Mouse (Mus musculus) cerebellum, adult 9-10 months (tissue): Measurements from ENCODE around the gene Olfr94.
"Not testable (repeated sequence)": the region's sequence is repeated elsewhere in the genome, so short reads cannot be mapped to it uniquely, and the experiment has no call there.

Experiments used
- DNase-seq: peaks from one replicate; pipeline ENCODE4 v3.0.0; 2022

Gene Olfr94

DNA sequence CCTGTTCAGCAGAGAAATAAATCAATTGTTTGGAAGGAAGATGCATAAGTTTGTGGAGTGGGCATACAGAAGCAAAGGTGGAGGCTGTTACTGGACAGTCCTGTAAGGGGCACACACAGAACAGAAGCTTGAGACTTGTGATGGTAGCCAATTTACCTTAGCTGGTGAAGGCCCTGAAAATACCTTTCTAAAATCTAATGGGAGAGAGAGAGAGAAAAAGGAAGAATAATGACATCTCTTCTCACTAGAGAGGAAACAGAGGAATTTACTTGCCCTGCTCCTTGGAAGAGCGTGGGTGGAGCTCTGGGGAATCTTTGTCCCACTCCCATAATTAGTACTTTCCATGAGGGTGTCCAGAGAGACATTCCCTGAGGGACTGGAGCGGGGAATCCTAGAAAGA, at the start of gene Olfr94:
TSS of gene Olfr94 (minus strand) at position 101 of the 400 bp plus-strand sequence.
- no peak for DNase-seq

DNA sequence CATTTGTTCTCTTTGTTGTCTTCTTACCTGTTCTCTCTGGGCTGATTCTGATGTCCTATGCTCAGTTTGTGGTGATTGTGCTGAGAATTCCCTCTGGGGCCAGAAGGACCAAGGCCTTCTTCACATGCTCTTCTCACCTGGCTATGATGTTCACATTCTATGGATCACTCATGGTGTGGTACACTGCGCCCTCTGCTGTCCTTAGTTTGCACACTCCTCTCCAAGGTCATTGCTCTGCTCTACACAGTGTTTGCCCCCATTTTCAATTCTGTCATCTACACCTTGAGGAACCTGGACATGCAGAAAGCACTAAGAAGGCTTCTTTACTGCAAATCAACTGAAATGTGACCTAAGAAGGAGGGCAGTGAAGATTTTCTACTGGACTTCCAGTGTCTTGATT, 49.8 kb upstream of the Olfr94 start:
- no peak for DNase-seq

DNA sequence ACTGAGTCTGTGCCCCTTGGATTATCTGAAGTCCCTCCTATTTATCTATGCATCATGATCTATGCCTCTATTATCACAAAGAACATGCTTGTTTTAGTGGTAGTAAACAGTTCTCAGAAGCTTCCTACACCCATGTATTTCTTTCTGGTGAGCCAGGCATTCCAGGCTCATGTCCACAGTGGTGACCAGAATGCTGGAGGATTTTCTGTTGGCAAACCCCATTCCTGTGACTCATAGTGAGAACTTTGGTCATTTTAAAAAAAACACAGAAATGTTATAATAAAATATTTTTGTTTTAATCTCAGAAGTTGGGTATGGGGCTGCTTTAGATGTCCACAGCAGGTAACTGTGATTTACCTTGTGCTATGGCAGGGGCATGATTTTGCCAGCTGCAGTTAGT, 48.7 kb upstream of the Olfr94 start:
- DNase-seq: no peak

DNA sequence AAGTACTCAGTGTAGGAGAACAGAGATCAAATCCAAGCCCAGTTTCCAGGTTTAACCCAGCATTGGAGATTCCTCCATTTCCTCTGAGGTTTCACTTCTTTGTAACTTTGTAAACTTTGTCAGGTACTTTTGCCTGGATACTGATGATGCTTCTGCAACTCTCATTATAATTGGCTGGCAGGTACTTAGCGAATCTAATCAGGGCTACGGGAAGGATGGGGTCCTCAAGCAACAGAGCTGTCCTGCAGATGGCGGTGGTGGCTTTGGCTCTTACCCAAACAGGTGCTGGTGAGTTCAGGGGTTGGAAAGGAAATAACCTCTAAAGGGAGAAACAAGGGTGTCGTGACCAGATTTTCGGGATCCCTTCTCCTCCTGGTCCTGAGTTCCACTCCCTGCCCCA, 45.9 kb upstream of the Olfr94 start:
- DNase-seq: peak; percentile 11

DNA sequence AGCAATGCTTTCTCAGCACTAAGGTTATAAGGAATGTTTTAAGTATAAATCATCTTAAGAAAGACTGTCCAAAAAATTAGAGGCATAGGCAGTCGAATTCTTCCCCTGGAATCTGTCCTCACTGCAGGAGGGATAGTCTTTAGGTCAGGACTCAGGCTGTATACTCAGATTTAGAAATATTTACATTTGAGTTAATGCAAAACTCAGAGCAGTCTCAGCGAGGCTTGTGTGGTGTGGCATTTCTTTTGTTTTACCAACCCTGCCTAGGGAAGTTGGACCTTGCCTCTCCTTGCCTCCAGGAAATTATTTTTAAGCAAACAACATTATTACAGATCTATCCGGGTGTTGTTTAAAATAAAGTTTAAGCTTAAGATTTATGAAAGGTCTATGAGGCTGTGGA, 41.4 kb upstream of the Olfr94 start:
- DNase-seq: no peak

DNA sequence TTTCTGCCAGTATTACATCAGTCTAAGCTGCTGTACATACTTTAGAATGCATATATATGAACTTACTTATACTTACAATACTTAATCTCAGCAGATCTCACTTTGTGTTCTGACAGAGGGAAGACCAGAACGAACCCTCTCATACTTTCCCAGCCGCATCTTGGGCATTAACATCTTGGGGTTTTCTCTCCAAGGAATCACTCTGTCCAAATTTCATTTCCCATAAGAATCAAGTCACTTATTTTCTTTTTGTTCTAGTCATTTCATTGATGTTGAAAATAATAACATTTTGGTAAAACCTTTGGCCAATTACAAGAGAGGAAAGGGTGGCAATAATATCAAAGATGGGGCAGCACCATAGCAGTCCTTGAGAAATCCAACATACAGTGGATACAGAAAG, 36.4 kb upstream of the Olfr94 start, which contains the start of gene Olfr97:
TSS of gene Olfr97 (minus strand) at position 101 of the 400 bp plus-strand sequence.
- not testable (repeated sequence) for DNase-seq

DNA sequence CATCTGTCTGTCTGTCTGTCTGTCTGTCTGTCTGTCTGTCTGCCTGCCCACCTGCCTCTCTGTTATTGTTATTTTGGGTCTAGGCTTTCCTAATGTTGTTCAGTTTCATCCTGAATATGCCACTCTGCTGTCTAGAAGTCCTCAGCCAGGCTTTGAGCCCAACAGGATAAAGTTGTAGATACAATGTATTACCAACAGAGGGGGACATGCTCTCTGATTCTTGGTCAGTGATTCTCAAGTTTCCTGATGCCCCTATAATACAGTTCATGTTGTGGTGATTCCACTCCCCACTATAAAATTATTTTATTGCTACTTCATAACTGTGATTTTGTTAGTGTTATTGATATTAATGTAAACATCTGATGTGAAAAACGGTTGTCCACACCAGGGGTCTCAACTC, 21.1 kb upstream of the Olfr94 start:
- DNase-seq: no peak

DNA sequence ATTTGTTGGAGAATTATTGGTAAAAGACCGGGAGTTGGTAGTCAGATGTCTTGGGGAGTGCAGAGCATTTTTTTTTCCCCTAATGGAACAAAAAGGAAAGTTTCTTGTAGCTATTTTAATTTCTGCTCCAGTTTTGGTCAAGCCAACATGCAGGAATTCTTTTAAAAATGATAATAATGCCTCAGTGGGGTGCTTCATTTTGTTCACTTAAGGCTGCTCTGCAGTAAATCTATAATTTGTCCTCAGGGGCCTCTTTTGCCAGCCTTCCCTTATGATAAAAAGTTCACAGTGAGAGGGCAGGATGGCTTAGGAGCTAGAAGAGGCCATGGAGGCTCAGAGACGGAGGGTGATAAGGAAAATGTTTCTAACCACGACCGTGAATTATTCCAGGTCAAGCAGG, 19.1 kb upstream of the Olfr94 start, which contains the start of gene Olfr96:
TSS of gene Olfr96 (plus strand) at position 301 of the 400 bp plus-strand sequence.
- no peak for DNase-seq

DNA sequence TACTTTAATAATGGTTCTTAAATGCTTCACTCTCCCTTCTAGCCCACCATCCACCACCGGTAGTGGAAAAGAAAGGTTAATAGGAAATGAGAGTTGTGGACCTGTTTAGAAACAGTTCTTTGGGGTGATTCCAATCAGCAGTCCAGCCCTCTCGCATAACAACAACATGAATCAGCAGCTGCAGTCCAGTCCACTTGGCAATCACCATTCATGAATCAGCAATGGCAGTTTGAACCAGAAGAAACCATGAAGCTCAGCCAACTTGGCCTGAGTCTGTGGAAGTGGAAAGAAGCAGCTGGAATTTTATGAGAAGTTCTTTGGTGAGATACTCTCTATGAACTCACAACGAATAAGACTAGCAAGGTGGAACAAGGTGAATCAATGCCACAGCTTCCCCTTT, 17.7 kb upstream of the Olfr94 start:
- no peak for DNase-seq

DNA sequence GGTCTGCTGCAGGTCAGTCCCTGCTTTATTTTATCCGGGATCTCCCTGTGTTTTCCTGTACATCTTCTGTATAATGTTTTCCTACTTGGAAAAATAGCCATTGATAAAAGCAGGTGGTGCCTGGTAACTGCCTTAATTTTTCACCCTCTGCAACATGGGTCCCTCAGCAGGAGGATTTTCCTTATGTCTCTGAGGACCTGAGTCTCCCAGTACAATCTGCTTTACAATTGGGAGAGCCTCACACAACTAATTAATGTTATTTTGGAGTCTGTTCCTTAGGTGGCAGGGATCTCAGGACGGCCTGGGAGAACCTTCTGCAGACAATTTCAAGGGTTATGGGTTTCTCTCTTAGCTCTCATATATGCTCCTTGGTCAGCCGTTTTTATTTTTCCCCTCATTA, 12.2 kb upstream of the Olfr94 start, which contains the start of gene Olfr95:
TSS of gene Olfr95 (minus strand) at position 101 of the 400 bp plus-strand sequence.
- no peak for DNase-seq

DNA sequence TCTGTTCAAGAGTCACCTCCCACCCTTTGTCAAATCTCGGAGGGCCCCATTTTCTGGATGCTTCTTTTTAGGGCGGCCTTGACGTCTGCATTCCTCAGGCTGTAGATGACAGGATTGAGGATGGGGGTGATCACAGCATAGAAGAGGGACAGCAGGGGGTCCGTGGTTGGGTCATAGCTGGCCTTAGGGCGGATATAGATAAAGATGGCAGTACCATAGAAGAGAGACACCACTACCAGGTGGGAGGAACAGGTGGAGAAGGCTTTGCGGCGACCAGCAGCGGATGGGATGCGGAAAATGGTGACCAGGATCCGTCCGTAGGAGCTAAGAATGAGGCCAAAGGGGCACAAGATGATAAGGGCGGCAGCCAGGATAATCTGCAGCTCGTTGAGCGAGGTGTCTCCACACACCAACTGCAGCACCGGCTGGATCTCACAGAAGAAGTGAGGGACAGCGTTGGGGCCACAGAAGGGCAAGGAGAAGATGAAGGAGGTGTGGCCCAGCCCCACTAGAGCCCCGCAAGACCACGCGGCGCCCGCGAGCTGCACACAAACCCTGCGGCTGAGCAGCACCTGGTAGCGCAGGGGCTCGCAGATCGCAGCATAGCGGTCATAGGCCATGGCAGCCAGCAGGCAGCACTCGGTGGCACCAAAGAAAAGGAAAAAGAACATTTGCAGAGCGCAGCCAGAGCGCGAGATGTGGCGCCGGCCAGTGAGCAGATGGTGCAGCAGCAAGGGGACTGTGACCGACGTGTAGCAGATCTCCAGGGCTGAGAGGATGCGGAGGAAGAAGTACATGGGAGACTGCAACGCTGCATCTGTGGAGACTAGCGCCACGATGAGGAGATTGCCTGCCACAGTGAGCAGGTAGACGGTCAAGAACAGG, 10.3 kb upstream of the Olfr94 start:
- peak; percentile 7 for DNase-seq

DNA sequence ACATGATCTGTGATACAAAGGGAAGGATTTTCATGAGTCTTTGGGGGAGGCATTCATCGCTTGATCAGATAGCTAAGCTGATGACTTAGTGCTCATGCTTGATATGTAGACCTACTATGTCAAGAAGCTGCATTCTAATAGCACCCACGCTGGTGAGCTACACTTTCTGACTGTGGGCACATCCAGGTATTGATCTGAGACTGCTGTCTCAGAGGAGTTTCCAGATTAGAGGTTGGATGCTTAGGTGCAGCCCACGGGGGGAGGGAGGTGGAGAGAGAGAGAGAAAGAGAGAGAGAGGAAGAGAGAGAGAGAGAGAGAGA, 3.1 kb upstream of the Olfr94 start:
- DNase-seq: no peak

DNA sequence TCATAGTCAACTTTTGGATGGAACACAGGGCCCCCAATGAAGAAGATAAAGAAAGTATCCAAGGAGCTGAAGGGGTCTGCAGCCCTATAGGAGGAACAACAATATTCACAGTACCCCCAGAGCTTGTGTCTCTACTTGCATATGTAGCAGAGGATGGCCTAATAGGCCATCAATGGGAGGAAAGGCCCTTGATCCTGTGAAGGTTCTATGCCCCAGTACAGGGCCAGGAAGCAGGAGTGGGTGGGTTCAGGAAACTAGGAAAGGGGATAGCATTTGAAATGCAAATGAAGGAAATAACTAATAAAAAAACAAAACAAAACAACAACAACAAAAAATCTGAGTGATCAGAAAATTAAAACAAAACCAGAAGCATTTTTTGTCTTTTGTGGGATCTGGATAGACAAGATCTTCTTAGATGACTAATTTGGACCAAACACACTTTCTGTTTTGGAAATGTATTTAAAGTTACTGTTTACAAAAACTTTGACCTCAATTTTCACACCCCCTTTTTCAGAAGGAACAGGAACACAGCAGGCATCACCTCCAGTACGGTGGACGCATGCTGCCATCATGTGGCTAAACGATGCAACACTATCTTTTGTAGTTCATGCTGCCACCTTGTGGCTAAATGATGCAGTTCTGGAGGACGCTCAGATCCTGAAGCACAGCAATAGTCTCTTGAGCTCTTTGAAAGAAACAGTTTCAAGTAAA, 2.6 kb upstream of the Olfr94 start:
- peak; percentile 78 for DNase-seq

DNA sequence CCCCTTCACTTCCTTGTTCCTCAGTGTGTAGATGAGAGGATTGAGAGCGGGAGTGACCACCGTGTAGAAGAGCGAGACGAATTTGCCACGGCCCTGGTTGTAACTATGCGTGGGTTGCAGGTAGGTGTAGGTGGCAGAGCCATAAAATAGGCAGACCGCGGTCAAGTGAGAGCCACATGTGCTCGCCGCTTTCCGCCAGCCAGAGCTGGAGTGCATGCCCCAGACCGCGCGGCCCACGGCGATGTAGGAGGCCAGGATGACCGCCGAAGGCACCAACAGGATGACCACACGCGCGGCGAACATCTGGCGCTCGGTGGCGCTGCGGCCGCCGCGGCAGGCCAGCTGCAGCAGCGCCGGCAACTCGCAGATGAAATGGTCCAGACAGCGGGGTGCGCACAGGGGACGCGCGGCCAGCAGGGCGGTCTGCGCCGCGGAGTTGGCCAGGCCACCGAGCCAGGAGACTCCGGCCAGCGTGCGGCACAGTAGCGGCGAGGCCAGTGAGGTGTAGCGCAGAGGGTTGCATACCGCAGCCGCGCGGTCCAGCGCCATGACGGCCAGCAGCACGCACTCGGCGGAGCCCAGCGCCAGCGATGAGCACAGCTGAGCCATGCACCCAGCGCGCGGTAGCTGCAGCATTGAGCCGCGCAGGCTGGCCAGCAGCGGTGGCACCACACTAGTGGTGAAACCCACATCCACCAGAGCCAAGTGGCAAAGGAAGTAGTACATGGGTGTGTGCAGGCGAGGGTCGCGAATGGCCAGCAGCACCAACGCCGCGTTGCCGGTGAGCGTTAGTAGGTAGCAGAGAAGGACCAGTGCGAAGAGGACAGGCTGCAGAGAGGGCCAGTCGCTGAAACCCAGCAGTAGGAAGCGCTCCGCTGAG, 3.7 kb downstream of the Olfr94 start:
- DNase-seq: no peak

DNA sequence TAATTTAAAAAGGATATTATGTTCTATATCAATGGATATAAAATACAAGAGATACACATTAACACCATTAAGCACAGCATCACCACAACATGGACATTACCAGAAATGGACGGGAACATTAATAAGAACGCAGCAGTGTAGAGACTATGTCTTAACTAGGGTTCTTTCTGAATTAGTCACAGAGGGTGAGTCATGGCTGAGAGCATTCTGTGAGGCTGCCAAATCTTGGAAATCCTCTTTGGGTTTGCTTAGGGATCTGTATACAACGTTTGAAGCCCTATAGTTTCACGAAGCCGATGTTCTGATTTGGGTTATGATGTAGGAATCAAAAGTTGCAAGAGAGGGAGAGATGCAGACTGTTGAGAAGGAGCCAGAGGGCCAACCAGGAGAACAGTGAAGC, 6.0 kb downstream of the Olfr94 start:
- no peak for DNase-seq

DNA sequence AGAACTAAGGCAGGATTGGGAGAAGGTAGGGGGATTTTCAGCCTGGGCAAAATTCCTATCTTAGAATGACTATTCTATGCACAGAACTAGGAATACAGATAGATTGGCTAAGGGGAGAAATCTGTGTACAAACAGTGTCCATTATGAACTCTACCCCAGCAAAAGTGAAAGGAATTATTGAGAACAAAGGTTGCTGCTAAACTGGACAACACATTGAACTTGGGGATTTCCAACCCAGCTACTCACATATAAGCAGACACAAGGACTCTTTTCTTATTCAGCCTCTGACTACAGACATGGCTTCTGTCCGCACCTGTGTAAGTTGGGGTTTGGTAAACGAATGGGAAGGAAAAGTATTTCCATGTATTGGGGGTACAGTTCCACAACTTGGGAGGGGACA, 7.1 kb downstream of the Olfr94 start, which contains the start of gene Ubd:
TSS of gene Ubd (plus strand) at position 237 of the 400 bp plus-strand sequence.
- no peak for DNase-seq

DNA sequence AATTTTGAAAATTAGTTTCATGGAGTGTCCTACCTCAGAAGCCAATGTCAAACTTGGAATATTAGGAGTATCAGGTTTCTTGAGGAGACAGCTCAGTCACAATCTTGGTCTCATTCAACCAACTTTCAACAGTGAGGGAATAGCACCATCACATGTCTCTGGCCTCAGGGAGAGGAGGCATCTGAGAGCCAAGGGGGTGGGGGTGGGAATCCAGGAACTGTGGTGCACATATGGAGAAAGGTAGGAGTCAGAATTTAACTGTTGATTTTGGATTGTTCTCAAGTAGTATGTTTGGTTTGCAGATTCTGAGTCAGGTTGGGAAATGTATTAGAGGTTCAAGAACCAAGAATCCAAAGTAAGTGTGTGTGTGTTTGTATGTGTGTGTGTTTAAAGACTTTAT, 7.8 kb downstream of the Olfr94 start:
- no peak for DNase-seq

DNA sequence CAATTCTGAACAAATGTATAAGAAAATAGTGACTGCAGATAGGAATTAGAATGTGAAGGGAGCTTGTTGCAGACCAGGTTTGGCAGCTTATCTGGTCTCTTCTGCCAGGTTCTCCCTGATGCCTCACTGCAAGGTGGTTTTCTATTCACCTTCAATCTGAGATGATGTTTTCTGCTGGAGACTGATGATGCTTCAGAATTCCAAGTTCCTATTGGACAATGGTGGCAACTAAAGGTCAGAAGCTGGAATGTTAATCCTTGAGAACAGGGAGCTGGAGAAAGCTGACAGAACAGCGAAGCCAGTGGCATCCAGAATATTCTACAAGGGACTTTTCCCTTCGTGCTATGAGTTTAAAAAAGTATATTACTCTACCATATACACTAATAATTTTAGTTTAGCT, 10.1 kb downstream of the Olfr94 start:
- peak; percentile 40 for DNase-seq

DNA sequence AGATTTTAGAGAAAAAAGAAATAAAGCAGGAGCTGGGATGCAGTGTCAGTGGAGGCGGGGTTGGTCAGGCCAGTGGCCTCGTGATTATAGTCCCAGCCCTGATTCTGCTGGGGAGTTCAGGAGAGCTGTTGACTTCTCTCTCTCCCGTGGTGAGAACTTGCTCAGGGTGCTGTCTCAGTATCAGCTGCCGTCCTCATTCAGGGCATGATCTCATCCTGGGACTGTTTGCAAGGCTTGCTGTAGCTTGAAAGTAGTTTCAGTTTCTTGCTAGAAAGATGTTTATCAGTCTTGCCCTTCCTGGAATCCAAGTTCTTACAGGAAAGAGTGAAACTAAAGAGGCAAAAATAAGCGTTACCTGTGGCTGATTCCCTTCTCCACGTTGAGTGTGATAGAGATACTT, 15.3 kb downstream of the Olfr94 start:
- DNase-seq: no peak

DNA sequence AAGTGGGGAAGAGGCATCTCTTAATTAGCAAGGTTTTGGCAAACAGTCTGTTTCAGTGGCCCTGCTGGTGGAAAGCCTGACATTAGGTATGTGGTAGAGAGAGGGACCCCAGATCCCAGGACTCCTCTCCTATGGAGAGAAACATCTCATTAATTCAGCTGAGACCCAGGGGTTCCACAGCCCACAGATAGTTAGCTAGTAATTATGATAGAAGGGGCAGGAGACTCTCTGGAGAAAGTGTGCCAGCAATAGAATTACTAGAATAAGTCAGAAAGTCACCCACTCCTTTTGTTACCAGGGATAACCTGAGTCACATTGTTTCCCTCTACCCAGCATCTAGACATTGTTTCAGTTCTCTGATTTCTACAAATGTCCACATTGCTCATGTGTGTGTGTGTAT, 39.4 kb downstream of the Olfr94 start, which contains the start of gene Olfr93:
TSS of gene Olfr93 (minus strand) at position 101 of the 400 bp plus-strand sequence.
- DNase-seq: no peak
